Mouse (Mus musculus): ENCODE results near the gene Tnik. TPM values are rescaled to one million over a fixed set of nuclear protein-coding genes. Genes with fewer than 3 reads are reported as not detected.

Gene Tnik
- polyA plus RNA-seq, 1 experiment from 2014 or later, result 65.1 TPM

DNA sequence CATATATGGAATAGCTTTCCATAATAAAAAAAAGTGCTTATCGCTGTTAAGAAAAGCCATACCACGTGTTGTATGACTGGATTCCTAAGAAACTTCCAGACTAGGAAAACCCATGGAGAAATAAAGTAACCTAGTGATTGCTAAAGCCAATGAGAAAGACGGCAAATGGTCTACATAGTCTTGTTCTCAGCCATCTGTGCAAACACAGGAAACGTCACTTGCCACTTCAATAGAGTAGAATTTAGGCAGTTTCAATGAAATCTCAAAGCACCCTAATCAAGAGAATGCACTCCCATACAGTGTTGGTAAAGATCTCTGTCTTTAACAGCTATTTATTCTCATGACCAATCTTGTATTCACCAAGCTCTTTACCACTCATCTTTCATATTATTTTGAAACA is 11.7 kb downstream of the Tnik start:
- Histone ChIP-seq H3K27me3 (replicated peaks; ENCODE audit: control insufficient read depth, insufficient read depth, low read length) (no peaks in the 10 kb centered on the region), H3K27ac (ENCODE audit: low read depth, low read length) (no peak overlapping the region), H3K36me3 (ENCODE audit: control insufficient read depth, insufficient read depth, low read length) (no peaks in the 10 kb centered on the region), H3K9me3 (ENCODE audit: control insufficient read depth, low read length) (no peaks in the 10 kb centered on the region), H3K9ac (ENCODE audit: low read depth, low read length) (no peak overlapping the region), H3K4me3 (ENCODE audit: low read length) (no peak overlapping the region), H3K4me1 (ENCODE audit: control insufficient read depth, insufficient read depth, low read depth, low read length) (peaks cover 5% of the 10 kb centered on the region; the same call in 1 of the 2 replicates), H3K4me2 (ENCODE audit: low read length) (no peak overlapping the region)
- 89% methylated on average over 4 of the region's 4 CpGs for WGBS
- no peak for ATAC-seq

DNA sequence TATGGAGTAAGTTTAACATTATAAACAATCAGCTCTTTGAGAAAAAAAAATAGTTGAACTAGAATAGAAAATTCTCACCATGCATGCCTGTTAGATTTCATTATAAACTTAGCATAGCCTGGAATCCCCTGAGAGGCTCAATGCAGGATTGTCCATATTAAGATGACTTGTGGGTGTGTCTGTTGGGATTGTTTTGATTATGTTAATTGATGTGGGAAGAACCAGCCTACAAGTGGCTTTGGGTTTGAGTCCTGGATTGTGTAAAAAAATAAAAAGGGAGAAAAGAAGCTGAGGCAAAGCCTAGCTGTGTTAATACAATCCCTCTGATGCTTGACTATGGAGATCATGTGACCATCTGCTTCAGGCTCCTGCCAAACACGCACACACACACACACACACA is 26.7 kb downstream of the Tnik start:
- WGBS, result 42% methylated on average over 1 of the region's 1 CpGs
- no peak overlapping the region for H3K4me3 ChIP-seq (ENCODE audit: low read length)
- no peaks in the 10 kb centered on the region for H3K9me3 ChIP-seq (ENCODE audit: control insufficient read depth, low read length)

GRCm38 (mm10) chr3:28301378-28301777 is 38.4 kb downstream of the Tnik start:
- Histone ChIP-seq H3K9ac (ENCODE audit: low read depth, low read length) (no peak overlapping the region), H3K36me3 (ENCODE audit: control insufficient read depth, insufficient read depth, low read length) (no peaks in the 10 kb centered on the region), H3K9me3 (ENCODE audit: control insufficient read depth, low read length) (no peaks in the 10 kb centered on the region), H3K4me2 (ENCODE audit: low read length) (no peak overlapping the region), H3K4me3 (ENCODE audit: low read length) (no peak overlapping the region), H3K4me1 (ENCODE audit: control insufficient read depth, insufficient read depth, low read depth, low read length) (no peaks in the 10 kb centered on the region), H3K27me3 (replicated peaks; ENCODE audit: control insufficient read depth, insufficient read depth, low read length) (no peaks in the 10 kb centered on the region), H3K27ac (ENCODE audit: low read depth, low read length) (no peak overlapping the region)
- WGBS, result 82% methylated on average over 4 of the region's 4 CpGs
- no peak for ATAC-seq

More for the DNA sequence above, 26.7 kb downstream of the Tnik start:
- no peak for ATAC-seq
- Histone ChIP-seq H3K27ac (ENCODE audit: low read depth, low read length) (no peak overlapping the region), H3K9ac (ENCODE audit: low read depth, low read length) (no peak overlapping the region), H3K27me3 (replicated peaks; ENCODE audit: control insufficient read depth, insufficient read depth, low read length) (no peaks in the 10 kb centered on the region), H3K4me2 (ENCODE audit: low read length) (no peak overlapping the region), H3K4me1 (ENCODE audit: control insufficient read depth, insufficient read depth, low read depth, low read length) (no peaks in the 10 kb centered on the region; the same call in 1 of the 2 replicates), H3K36me3 (ENCODE audit: control insufficient read depth, insufficient read depth, low read length) (no peaks in the 10 kb centered on the region)

- H3K27me3 ChIP-seq (replicated peaks; ENCODE audit: control insufficient read depth, insufficient read depth, low read length), result no peaks in the 10 kb centered on the region
- ATAC-seq, result no peak
- 83% methylated on average over 5 of the region's 5 CpGs for WGBS
- H3K27ac ChIP-seq (ENCODE audit: low read depth, low read length), result no peak overlapping the region
- no peak overlapping the region for H3K9ac ChIP-seq (ENCODE audit: low read depth, low read length)
- H3K9me3 ChIP-seq (ENCODE audit: control insufficient read depth, low read length), result no peaks in the 10 kb centered on the region
- no peaks in the 10 kb centered on the region for H3K4me1 ChIP-seq (ENCODE audit: control insufficient read depth, insufficient read depth, low read depth, low read length)
- H3K36me3 ChIP-seq (ENCODE audit: control insufficient read depth, insufficient read depth, low read length), result no peaks in the 10 kb centered on the region
- no peak overlapping the region for H3K4me2 ChIP-seq (ENCODE audit: low read length)
- H3K4me3 ChIP-seq (ENCODE audit: low read length), result no peak overlapping the region
Observed at GRCm38 (mm10) chr3:28303915-28304314, 40.9 kb downstream of the Tnik start.

DNA sequence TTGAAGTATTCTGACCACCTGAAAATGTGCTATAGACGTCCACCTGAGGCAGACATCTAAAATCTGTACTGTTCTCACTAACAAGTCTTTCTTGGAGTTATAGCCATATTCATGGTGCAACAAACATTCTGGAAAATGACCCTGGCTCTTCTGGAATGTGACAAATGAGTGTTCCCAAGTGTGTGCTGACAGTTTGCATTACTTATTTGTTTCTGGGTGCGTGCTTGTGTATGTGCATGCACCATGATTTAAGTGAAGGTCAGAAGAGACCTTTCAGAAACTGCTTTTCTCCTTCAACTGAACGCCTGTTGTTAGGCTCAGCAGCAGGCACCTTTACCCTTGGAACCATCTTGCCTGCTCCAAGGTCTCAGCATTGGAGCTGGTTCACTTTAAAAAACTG is 43.8 kb downstream of the Tnik start:
- no peaks in the 10 kb centered on the region for H3K4me1 ChIP-seq (ENCODE audit: control insufficient read depth, insufficient read depth, low read depth, low read length)
- no peak overlapping the region for H3K27ac ChIP-seq (ENCODE audit: low read depth, low read length)
- H3K27me3 ChIP-seq (replicated peaks; ENCODE audit: control insufficient read depth, insufficient read depth, low read length), result no peaks in the 10 kb centered on the region
- ATAC-seq, result no peak
- no peak overlapping the region for H3K4me3 ChIP-seq (ENCODE audit: low read length)
- no peaks in the 10 kb centered on the region for H3K9me3 ChIP-seq (ENCODE audit: control insufficient read depth, low read length)
- 90% methylated on average over 3 of the region's 3 CpGs for WGBS
- H3K36me3 ChIP-seq (ENCODE audit: control insufficient read depth, insufficient read depth, low read length), result no peaks in the 10 kb centered on the region
- no peak overlapping the region for H3K9ac ChIP-seq (ENCODE audit: low read depth, low read length)
- no peak overlapping the region for H3K4me2 ChIP-seq (ENCODE audit: low read length)

DNA sequence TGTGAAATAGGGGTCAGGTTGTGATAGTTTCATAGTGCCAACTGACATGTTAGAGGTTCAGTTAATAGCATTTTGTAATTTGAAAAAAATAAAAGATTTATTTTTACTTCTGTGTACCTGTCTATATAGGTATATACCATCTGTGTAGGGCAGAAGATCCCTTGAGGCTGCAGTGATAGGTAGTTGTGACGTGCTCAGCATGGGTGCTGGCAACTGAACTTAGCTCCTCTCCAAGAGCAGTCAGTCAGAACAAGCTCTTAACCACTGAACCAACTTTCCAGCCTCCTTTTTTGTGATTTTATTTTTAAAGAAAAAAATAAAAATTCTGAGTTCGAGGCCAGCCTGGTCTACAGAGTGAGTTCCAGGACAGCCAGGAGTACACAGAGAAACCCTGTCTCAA is 51.4 kb downstream of the Tnik start:
- Histone ChIP-seq H3K4me3 (ENCODE audit: low read length) (no peak overlapping the region), H3K4me1 (ENCODE audit: control insufficient read depth, insufficient read depth, low read depth, low read length) (no peaks in the 10 kb centered on the region), H3K9ac (ENCODE audit: low read depth, low read length) (no peak overlapping the region), H3K36me3 (ENCODE audit: control insufficient read depth, insufficient read depth, low read length) (no peaks in the 10 kb centered on the region), H3K27me3 (replicated peaks; ENCODE audit: control insufficient read depth, insufficient read depth, low read length) (no peaks in the 10 kb centered on the region), H3K27ac (ENCODE audit: low read depth, low read length) (no peak overlapping the region), H3K9me3 (ENCODE audit: control insufficient read depth, low read length) (no peaks in the 10 kb centered on the region), H3K4me2 (ENCODE audit: low read length) (no peak overlapping the region)
- WGBS, result 89% methylated on average over 2 of the region's 2 CpGs
- ATAC-seq, result no peak

DNA sequence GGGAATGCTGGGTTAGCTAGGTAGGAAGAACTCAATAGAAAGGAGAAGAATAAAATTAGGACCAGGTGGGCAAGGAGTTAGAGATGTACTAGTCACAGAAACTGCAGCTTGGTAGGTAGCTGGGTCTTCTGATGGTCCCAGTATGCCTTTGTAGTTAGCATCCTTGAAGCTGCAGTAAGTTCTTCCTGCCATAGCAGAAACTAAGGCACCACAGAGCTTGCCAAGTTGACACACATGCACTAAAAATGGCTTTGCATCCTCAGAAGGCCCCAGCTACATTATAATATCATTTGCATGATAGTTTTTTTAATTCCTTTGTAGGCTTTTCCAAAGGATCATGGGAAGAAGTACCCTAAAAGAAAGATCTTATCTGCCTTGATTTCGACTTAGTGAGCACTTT is 54.3 kb downstream of the Tnik start:
- Histone ChIP-seq H3K4me1 (ENCODE audit: control insufficient read depth, insufficient read depth, low read depth, low read length) (0 out of 2 replicates have a peak, but pooled peaks cover 5% of the 10 kb centered on the region), H3K9me3 (ENCODE audit: control insufficient read depth, low read length) (no peaks in the 10 kb centered on the region), H3K4me3 (ENCODE audit: low read length) (no peak overlapping the region), H3K9ac (ENCODE audit: low read depth, low read length) (no peak overlapping the region), H3K36me3 (ENCODE audit: control insufficient read depth, insufficient read depth, low read length) (no peaks in the 10 kb centered on the region), H3K27ac (ENCODE audit: low read depth, low read length) (no peak overlapping the region), H3K4me2 (ENCODE audit: low read length) (no peak overlapping the region), H3K27me3 (replicated peaks; ENCODE audit: control insufficient read depth, insufficient read depth, low read length) (no peaks in the 10 kb centered on the region)
- 80% methylated on average over 1 of the region's 1 CpGs for WGBS
- ATAC-seq, result no peak

DNA sequence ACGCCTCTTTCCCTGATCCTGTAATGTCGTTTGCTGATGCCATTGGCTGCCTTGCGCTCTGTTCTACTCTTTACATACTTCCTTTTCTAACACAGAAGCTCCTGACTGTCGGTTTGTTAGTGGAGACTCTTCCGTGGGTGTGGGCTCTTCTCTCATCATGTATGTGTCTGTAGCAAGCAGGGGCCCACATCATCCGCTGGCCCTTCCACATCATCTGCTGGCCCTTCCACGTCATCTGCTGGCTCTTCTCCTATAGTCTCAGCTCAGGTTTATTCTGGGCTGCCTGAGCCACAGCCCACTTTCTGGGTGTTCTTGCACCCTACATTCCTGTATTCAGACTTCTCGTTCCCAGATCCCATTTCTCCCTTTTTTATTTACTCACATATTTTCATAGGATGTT is 58.6 kb downstream of the Tnik start:
- no peaks in the 10 kb centered on the region for H3K9me3 ChIP-seq (ENCODE audit: control insufficient read depth, low read length)
- H3K4me1 ChIP-seq (ENCODE audit: control insufficient read depth, insufficient read depth, low read depth, low read length), result peaks cover 5% of the 10 kb centered on the region; the same call in 1 of the 2 replicates
- H3K4me3 ChIP-seq (ENCODE audit: low read length), result no peak overlapping the region
- ATAC-seq, result no peak
- H3K36me3 ChIP-seq (ENCODE audit: control insufficient read depth, insufficient read depth, low read length), result no peaks in the 10 kb centered on the region
- no peak overlapping the region for H3K27ac ChIP-seq (ENCODE audit: low read depth, low read length)
- H3K4me2 ChIP-seq (ENCODE audit: low read length), result no peak overlapping the region
- H3K9ac ChIP-seq (ENCODE audit: low read depth, low read length), result no peak overlapping the region
- H3K27me3 ChIP-seq (replicated peaks; ENCODE audit: control insufficient read depth, insufficient read depth, low read length), result no peaks in the 10 kb centered on the region
- WGBS, result 89% methylated on average over 8 of the region's 8 CpGs

GRCm38 (mm10) chr3:28325613-28326233 is 62.7 kb downstream of the Tnik start:
- ATAC-seq, result no peak

More at GRCm38 (mm10) chr3:28325613-28326233, 62.7 kb downstream of the Tnik start:
- WGBS, result 72% methylated on average over 8 of the region's 8 CpGs
- Histone ChIP-seq H3K4me3 (ENCODE audit: low read length) (no peak overlapping the region), H3K27me3 (replicated peaks; ENCODE audit: control insufficient read depth, insufficient read depth, low read length) (no peaks in the 10 kb centered on the region), H3K4me1 (ENCODE audit: control insufficient read depth, insufficient read depth, low read depth, low read length) (peaks cover 5% of the 10 kb centered on the region; the same call in 1 of the 2 replicates), H3K9me3 (ENCODE audit: control insufficient read depth, low read length) (no peaks in the 10 kb centered on the region), H3K36me3 (ENCODE audit: control insufficient read depth, insufficient read depth, low read length) (no peaks in the 10 kb centered on the region), H3K9ac (ENCODE audit: low read depth, low read length) (no peak overlapping the region), H3K4me2 (ENCODE audit: low read length) (no peak overlapping the region), H3K27ac (ENCODE audit: low read depth, low read length) (peak overlapping the region; percentile 1; the same call in 1 of the 2 replicates)
